Mouse (Mus musculus) heart, embryonic 12.5 days (tissue): ENCODE measurements at regions not wholly inside any gene's neighbourhood (a gene's known extent, or its start where the extent isn't known, plus 50 kb on each side); places are given as distances from the start of the nearest gene placed in this dataset.
A peak's percentile ranks its signal among the peaks of the same experiment; 100 is the strongest.

Experiments used
- ATAC-seq: fragments of 200-750 bp; cut with Nextera tagmentation; 2 replicates; pipeline ENCODE4 v1.8.0; 2017; ENCODE audit warnings: moderate TSS enrichment, moderate library complexity; ENCODE audit not compliant: insufficient number of reproducible peaks, low FRiP score
- H3K27ac ChIP-seq: fragments of 300-500 bp; sonication (generic); 2 replicates; pipeline ENCODE4 v1.5.1; 2016; ENCODE audit warnings: mild to moderate bottlenecking, moderate library complexity; ENCODE audit not compliant: poor library complexity, severe bottlenecking
- H3K27me3 ChIP-seq: fragments of 300-500 bp; sonication (generic); replicated peaks from 2 replicates; pipeline ENCODE4 v1.6.1; 2016; ENCODE audit warnings: mild to moderate bottlenecking, moderate library complexity
- H3K36me3 ChIP-seq: fragments of 300-500 bp; sonication (generic); 2 replicates; pipeline ENCODE4 v1.6.1; 2016; ENCODE audit warnings: mild to moderate bottlenecking, moderate library complexity
- H3K4me1 ChIP-seq: fragments of 300-500 bp; sonication (generic); replicated peaks from 2 replicates; pipeline ENCODE4 v1.6.1; 2016; ENCODE audit warnings: mild to moderate bottlenecking
- H3K4me2 ChIP-seq: fragments of 300-500 bp; sonication (generic); 2 replicates; pipeline ENCODE4 v1.6.1; 2016; ENCODE audit warnings: mild to moderate bottlenecking, moderate library complexity
- H3K4me3 ChIP-seq: fragments of 300-500 bp; sonication (generic); 2 replicates; pipeline ENCODE4 v1.5.1; 2016; ENCODE audit warnings: mild to moderate bottlenecking
- H3K9ac ChIP-seq: fragments of 300-500 bp; sonication (generic); 2 replicates; pipeline ENCODE4 v1.6.1; 2016; ENCODE audit warnings: mild to moderate bottlenecking, moderate library complexity
- H3K9me3 ChIP-seq: fragments of 300-500 bp; sonication (generic); replicated peaks from 2 replicates; pipeline ENCODE4 v1.6.1; 2016; ENCODE audit warnings: mild to moderate bottlenecking, moderate library complexity
- WGBS: fragments of 180-500 bp; shearing (Covaris S2); methylation state at CpG from one replicate; pipeline ENCODE4 v1.1.7; 2016; 5-methylcytosine and 5-hydroxymethylcytosine counted together

DNA sequence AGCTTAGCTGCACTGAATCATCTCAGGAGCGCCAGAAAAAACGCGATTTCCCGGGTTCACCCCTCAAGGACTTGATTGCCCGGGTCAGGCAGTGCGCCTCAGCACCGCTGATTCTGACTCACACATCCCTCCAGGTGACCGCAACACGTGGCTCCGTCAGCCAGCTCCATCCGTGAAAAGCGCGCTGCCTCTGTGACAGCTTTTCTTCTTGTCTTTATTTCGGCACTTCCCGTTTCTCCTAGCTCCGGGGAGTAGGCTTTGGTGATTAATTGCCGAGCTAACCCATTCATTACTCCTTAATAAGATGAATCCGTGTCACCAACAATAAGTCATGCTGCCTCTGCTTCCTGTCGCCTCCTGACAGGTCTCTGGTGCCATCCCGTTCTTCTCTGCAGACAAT is 108.6 kb downstream of the Katnal1 start:
- Histone ChIP-seq H3K4me3 (no peak overlapping the region; the same call in 1 of the 2 replicates), H3K4me2 (peak overlapping the region; percentile 36; the same call in 1 of the 2 replicates), H3K27me3 (0 out of 2 replicates have a peak, but pooled peaks cover 11% of the 10 kb centered on the region), H3K36me3 (no peaks in the 10 kb centered on the region), H3K27ac (no peak overlapping the region), H3K4me1 (peaks cover 28% of the 10 kb centered on the region), H3K9ac (no peak overlapping the region), H3K9me3 (no peaks in the 10 kb centered on the region)
- WGBS = 21% methylated on average over 20 of the region's 20 CpGs
- ATAC-seq = no peak

DNA sequence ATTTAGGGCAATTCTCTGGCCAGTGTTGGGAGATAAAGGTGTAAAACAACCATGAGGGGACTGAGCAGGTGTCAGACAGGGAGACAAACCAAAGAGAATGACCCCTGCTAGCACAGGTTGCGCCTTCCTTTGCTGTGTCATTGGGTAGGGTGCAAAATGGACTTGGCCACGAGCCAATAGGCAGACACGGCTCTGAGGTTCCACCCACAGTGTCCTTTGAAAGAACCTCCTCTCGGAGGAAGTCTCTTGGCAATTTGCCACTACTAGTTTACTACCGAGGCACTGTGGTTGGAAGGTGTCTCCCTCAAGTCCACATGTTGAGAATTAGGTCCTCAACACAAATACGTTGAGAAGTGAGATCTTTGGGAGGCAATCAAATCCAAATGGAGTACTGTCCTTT is 109.7 kb downstream of the Katnal1 start:
- Histone ChIP-seq H3K36me3 (no peaks in the 10 kb centered on the region), H3K27ac (no peak overlapping the region), H3K4me1 (peaks cover 28% of the 10 kb centered on the region), H3K4me2 (no peak overlapping the region), H3K4me3 (no peak overlapping the region), H3K9ac (no peak overlapping the region), H3K9me3 (no peaks in the 10 kb centered on the region), H3K27me3 (0 out of 2 replicates have a peak, but pooled peaks cover 11% of the 10 kb centered on the region)
- 35% methylated on average over 6 of the region's 6 CpGs for WGBS
- ATAC-seq = no peak

DNA sequence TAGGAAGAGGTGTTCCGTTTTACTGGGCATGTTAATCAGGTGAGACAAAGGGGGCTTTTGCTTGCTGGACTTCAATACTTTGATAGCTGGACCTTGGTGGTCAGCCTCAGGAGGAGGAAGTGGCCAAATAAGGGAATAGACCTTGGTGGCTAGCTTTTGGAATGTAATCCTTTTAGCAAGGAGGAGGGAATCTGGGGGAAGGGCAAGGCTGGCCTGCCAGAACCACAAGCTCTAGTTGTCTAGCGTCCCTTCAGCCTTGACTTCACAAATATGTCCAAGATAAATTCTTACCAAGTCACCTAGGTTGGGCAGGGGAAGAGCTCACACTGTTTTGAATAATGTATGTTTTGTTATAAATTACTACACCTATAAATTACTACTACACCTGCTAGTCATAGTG is 110.4 kb downstream of the Katnal1 start:
- H3K9ac ChIP-seq = no peak overlapping the region
- no peak for ATAC-seq
- no peak overlapping the region for H3K4me2 ChIP-seq
- H3K9me3 ChIP-seq = no peaks in the 10 kb centered on the region
- WGBS = 17% methylated on average over 2 of the region's 2 CpGs
- H3K4me1 ChIP-seq = peaks cover 28% of the 10 kb centered on the region
- H3K4me3 ChIP-seq = no peak overlapping the region
- 0 out of 2 replicates have a peak, but pooled peaks cover 11% of the 10 kb centered on the region for H3K27me3 ChIP-seq
- no peak overlapping the region for H3K27ac ChIP-seq
- no peaks in the 10 kb centered on the region for H3K36me3 ChIP-seq

DNA sequence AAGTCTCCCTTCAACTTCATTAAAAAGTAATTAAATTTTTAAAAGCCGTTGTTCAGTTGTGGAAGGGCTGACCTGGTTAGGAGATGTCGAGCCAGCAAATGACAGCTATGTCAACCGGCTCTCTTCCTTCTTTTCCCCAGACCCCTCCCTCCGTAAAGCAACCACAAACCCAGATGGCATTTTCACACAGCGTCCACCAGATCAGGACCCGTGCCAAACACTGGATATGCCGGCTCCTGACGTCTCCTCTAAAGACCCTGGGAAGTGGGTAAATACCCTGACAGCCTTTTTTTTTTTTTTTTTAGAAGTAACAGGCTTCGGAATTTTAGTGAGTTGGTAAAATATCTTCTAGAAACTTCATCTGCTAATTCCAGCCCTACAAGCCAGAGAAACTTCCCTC is 116.3 kb downstream of the Katnal1 start:
- 73% methylated on average over 9 of the region's 9 CpGs for WGBS
- Histone ChIP-seq H3K27me3 (peaks cover 6% of the 10 kb centered on the region; the same call in 1 of the 2 replicates), H3K9ac (no peak overlapping the region), H3K4me2 (no peak overlapping the region), H3K4me3 (no peak overlapping the region), H3K9me3 (no peaks in the 10 kb centered on the region), H3K4me1 (peaks cover 23% of the 10 kb centered on the region), H3K27ac (no peak overlapping the region), H3K36me3 (no peaks in the 10 kb centered on the region)
- ATAC-seq = no peak

DNA sequence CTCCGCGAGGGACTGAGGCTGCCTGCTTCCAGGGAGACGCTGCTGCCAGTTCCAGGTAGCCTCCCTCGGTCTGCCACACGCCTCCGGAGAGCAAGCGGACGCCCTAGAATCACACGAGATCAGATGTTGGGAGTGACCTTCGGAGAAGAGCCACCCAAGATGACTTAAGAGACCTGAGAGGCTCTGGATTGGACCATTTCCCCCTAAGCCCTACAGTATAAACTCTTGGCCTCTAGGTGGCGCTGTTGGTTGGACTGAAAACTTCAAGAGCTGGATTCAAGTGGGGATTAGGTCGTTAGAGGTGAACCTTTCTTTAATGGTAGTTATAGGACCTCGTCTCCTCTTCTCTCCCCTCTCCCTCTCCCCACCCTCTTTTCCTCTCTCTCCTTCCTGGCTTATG is 117.1 kb downstream of the Katnal1 start:
- H3K9me3 ChIP-seq = no peaks in the 10 kb centered on the region
- H3K36me3 ChIP-seq = no peaks in the 10 kb centered on the region
- ATAC-seq = no peak; the same call in 1 of the 2 replicates
- H3K27ac ChIP-seq = no peak overlapping the region
- no peak overlapping the region for H3K9ac ChIP-seq
- H3K4me3 ChIP-seq = no peak overlapping the region
- H3K4me1 ChIP-seq = peaks cover 23% of the 10 kb centered on the region
- no peak overlapping the region for H3K4me2 ChIP-seq
- WGBS = 17% methylated on average over 13 of the region's 13 CpGs
- H3K27me3 ChIP-seq = peaks cover 6% of the 10 kb centered on the region; the same call in 1 of the 2 replicates

DNA sequence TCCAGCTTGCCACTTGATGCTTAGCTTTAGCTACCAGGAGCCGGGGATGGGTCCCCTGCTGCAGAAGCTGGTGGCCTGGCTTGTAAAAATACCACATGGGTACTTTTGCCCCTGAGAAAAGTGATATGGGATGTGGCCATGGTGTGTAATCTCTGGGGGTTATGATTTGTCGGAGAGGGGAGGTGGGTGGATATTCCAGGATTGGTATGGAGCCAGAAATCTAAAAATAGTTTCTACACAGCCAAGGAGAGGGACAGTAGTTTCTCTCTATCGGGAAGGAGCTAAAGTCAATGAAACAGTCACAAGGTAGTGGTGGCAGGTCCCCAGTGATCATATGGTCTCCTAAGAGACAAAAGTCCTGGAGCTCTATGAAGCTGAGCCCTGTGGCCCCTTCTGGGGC is 119.6 kb downstream of the Katnal1 start:
- Histone ChIP-seq H3K4me2 (peak overlapping the region; percentile 60), H3K36me3 (no peaks in the 10 kb centered on the region), H3K9ac (0 out of 2 replicates have a peak overlapping the region, but pooled peaks have one; percentile 26), H3K27me3 (peaks cover 6% of the 10 kb centered on the region; the same call in 1 of the 2 replicates), H3K27ac (peak overlapping the region; percentile 80), H3K4me1 (peaks cover 23% of the 10 kb centered on the region), H3K4me3 (no peak overlapping the region), H3K9me3 (no peaks in the 10 kb centered on the region)
- WGBS = 26% methylated on average over 3 of the region's 3 CpGs
- ATAC-seq = 0 out of 2 replicates have a peak, but pooled peaks have one; percentile 30

DNA sequence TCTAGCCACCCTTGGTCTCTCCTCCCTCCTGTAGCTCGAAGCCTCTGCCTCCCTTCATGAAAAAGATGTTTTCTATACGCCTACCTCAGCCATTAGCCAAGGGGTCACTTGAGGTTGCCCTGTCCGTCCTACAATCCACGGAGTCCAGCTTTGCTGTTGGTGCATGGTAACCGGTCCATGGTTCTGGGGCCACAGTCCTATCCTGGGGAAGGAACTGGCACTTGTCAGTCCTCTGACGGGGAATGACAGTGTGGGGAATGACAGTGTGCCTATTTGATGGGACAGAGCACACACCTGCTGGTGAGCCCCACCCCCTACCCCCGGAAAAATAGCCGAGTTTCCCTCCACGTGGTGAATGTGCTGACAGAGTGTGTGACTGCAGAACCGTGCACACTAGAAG is 120.1 kb downstream of the Katnal1 start:
- peaks cover 23% of the 10 kb centered on the region for H3K4me1 ChIP-seq
- H3K9ac ChIP-seq = peak overlapping the region; percentile 26; the same call in 1 of the 2 replicates
- H3K36me3 ChIP-seq = no peaks in the 10 kb centered on the region
- 12% methylated on average over 10 of the region's 10 CpGs for WGBS
- peak overlapping the region; percentile 80 for H3K27ac ChIP-seq
- H3K27me3 ChIP-seq = peaks cover 6% of the 10 kb centered on the region; the same call in 1 of the 2 replicates
- H3K4me3 ChIP-seq = peak overlapping the region; percentile 4; the same call in 1 of the 2 replicates
- no peaks in the 10 kb centered on the region for H3K9me3 ChIP-seq
- ATAC-seq = no peak
- peak overlapping the region; percentile 60 for H3K4me2 ChIP-seq

DNA sequence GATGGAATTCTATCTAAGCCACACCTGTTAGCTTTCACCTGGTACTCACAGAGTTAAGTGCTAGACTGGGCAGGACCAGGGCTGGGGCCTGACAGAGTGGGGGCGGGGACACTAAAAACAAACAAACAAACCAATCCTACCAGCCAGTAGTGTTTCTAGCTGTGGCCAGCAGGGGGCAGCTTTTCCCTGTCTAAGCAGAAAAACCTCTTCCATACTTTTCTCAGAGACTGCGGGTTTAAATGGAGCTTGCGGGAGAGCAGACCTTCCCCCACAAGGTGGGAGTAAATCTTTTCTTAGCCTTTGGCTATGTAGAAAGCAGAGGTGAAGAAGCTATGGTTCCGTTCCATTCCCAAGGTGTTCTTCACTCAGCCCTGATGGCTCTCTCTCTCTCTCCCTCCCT is 120.7 kb downstream of the Katnal1 start:
- H3K27ac ChIP-seq = no peak overlapping the region
- H3K4me1 ChIP-seq = peaks cover 23% of the 10 kb centered on the region
- H3K9me3 ChIP-seq = no peaks in the 10 kb centered on the region
- ATAC-seq = no peak
- H3K4me3 ChIP-seq = peak overlapping the region; percentile 4; the same call in 1 of the 2 replicates
- 3% methylated on average over 4 of the region's 4 CpGs for WGBS
- H3K27me3 ChIP-seq = peaks cover 6% of the 10 kb centered on the region; the same call in 1 of the 2 replicates
- H3K9ac ChIP-seq = 0 out of 2 replicates have a peak overlapping the region, but pooled peaks have one; percentile 26
- H3K4me2 ChIP-seq = peak overlapping the region; percentile 60
- no peaks in the 10 kb centered on the region for H3K36me3 ChIP-seq

DNA sequence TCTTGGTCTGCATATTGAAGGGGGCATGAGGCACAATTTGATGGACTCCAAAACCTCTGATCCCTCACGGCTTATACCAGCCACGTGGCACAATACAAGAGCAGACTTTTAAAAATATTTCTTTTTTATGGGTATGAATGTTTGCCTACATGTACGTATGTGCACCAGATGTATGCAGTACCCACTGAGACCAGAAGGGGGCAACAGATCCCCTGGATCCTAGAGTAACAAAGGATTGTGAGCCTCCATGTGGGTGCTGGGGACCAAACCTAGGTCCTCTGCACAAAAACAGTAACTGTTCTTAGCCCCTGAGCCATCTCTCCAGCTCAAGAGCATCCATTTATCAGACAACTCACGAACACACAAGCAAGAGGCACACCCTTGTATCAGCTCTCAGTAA is 121.5 kb downstream of the Katnal1 start:
- Histone ChIP-seq H3K9me3 (no peaks in the 10 kb centered on the region), H3K36me3 (no peaks in the 10 kb centered on the region), H3K9ac (no peak overlapping the region), H3K27ac (no peak overlapping the region), H3K27me3 (peaks cover 6% of the 10 kb centered on the region; the same call in 1 of the 2 replicates), H3K4me3 (no peak overlapping the region), H3K4me2 (no peak overlapping the region), H3K4me1 (peaks cover 23% of the 10 kb centered on the region)
- ATAC-seq = no peak
- 90% methylated on average over 4 of the region's 4 CpGs for WGBS

DNA sequence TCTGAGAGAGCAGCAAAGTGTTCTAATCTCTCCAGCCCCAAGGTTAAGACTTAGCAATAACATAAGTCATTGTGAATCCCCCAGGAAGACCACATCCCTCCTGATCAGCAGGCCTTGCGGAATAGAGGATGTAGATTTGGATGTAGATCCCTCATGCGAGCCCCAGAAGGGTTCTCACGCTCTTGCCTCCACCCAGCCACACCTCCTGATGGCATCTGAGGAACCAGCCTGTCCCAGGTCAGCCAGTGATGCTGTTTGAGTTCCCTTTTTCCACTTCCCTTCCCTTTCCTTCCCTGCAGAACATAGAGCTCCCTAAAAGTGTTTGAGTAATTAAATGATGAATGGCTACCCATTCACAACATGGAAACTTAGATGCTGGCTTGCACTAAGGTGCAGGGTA is 124.1 kb downstream of the Katnal1 start:
- no peak overlapping the region for H3K4me2 ChIP-seq
- H3K9ac ChIP-seq = no peak overlapping the region
- no peaks in the 10 kb centered on the region for H3K36me3 ChIP-seq
- no peak overlapping the region for H3K4me3 ChIP-seq
- H3K9me3 ChIP-seq = no peaks in the 10 kb centered on the region
- ATAC-seq = no peak
- peaks cover 16% of the 10 kb centered on the region for H3K4me1 ChIP-seq
- H3K27ac ChIP-seq = no peak overlapping the region
- WGBS = 50% methylated on average over 3 of the region's 3 CpGs
- H3K27me3 ChIP-seq = no peaks in the 10 kb centered on the region

DNA sequence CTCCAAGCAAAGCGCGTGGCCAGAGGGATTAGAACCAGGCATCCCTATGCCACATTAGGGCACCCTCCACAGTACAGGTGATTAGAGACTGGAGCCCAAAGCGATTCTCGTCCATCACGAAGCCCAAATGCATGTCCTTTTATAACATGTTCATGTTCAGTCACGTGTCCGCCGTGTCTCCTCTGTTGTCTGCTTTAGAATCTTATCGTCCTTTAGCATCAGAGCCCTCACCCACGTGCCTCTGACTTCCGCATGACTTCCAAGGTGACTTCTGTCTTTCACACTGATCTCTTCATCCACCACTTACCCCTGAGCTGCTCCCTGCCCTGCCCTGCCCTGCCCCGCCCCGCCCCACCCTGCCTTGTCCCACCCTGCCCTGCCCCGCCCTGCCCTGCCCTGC is 125.3 kb downstream of the Katnal1 start:
- Histone ChIP-seq H3K9ac (no peak overlapping the region), H3K36me3 (no peaks in the 10 kb centered on the region), H3K9me3 (no peaks in the 10 kb centered on the region), H3K4me2 (no peak overlapping the region), H3K27ac (no peak overlapping the region), H3K27me3 (no peaks in the 10 kb centered on the region), H3K4me1 (peaks cover 4% of the 10 kb centered on the region), H3K4me3 (no peak overlapping the region)
- WGBS = 78% methylated on average over 14 of the region's 14 CpGs
- ATAC-seq = no peak

DNA sequence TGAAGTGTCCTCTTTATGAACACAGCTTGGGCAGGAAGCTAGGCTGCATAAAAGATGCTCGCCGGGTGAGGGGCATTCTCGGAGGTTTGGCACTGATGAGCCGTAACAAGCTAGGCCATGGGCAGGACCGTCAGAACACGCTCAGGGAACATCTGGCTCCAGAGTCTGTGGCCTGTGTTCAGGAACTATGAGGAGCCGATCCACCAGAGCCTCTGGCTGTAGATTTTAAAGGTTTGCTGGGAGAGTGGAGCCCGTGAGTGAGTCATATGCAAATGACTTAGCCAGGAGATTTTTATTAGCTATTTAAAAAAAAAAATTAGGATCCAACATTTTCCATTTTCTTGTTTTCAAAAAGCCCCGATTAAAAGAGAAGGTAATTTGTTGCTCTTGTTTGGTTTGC is 126.4 kb downstream of the Katnal1 start:
- ATAC-seq = no peak
- H3K36me3 ChIP-seq = no peaks in the 10 kb centered on the region
- WGBS = 86% methylated on average over 9 of the region's 9 CpGs
- H3K27ac ChIP-seq = no peak overlapping the region
- H3K9ac ChIP-seq = no peak overlapping the region
- H3K4me3 ChIP-seq = no peak overlapping the region
- peaks cover 9% of the 10 kb centered on the region for H3K4me1 ChIP-seq
- H3K9me3 ChIP-seq = no peaks in the 10 kb centered on the region
- no peak overlapping the region for H3K4me2 ChIP-seq
- H3K27me3 ChIP-seq = no peaks in the 10 kb centered on the region
